Mouse (Mus musculus) bone marrow, adult 2 months (tissue): ENCODE results near the gene Prdx6b.

Source experiments
- CTCF ChIP-seq: fragments of 200-500 bp; IDR thresholded peaks from 2 replicates; pipeline ENCODE4 v1.5.1; 2011; ENCODE audit warnings: low read length, control low read depth; ENCODE audit not compliant: control insufficient read depth, insufficient read depth
- POLR2A ChIP-seq: fragments of 200-500 bp; IDR thresholded peaks from 2 replicates; pipeline ENCODE4 v1.6.1; 2011; ENCODE audit warnings: low read depth, mild to moderate bottlenecking, control low read depth, low read length, borderline replicate concordance; ENCODE audit not compliant: control insufficient read depth

- TF ChIP-seq POLR2A (no peak), CTCF (no peak)
These were observed 30.6 kb downstream of the Prdx6b start for GRCm38 (mm10) chr2:80322878-80323277.
